Mouse (Mus musculus) heart, adult 2 months (tissue): ENCODE results near the gene Stpg1.

Source experiments
- CTCF ChIP-seq: fragments of 200-600 bp; IDR thresholded peaks from 2 replicates; pipeline ENCODE4 v1.8.1; 2022; ENCODE audit warnings: antibody characterized with exemption, mild to moderate bottlenecking, moderate library complexity
- EP300 ChIP-seq: fragments of 200-500 bp; IDR thresholded peaks from 2 replicates; pipeline ENCODE4 v1.6.1; 2011; ENCODE audit warnings: low read depth, low read length, control low read depth; ENCODE audit not compliant: insufficient read depth

- no peak for TF ChIP-seq CTCF
- no peak for TF ChIP-seq EP300
Observed at GRCm38 (mm10) chr4:135548521-135549077, 54.0 kb downstream of the Stpg1 start.
